ENCODE assay signal across 9 mouse cellular contexts in genomic region chr11:60478121-60478520, GRCm38 (mm10). TPM values are rescaled to one million over a fixed set of nuclear protein-coding genes. Genes with fewer than 3 reads are reported as not detected.
DNase-seq lines count a peak whose midpoint lies in the region; ATAC-seq and TF ChIP-seq lines count a peak whose summit lies in the region.
"Had no signal": no experiment of that assay in that cellular context is flagged by ENCODE, and none has a peak within 500 bp of the region (broad histone marks: within the 10 kb centered on the region; RNA-seq: fewer than 3 reads in every experiment).

No protein-coding gene starts in this region.

- H3K9ac ChIP-seq in intestine, embryonic 14.5 days (ENCODE audit: low read length), result no peak overlapping the region
- H3K9ac ChIP-seq in lung, postnatal 0 days (replicated peaks; ENCODE audit: low read depth), result no peak overlapping the region

- H3K4me1 ChIP-seq in intestine, embryonic 14.5 days (replicated peaks; ENCODE audit: control insufficient read depth, insufficient read depth, low read length), result no peaks in the 10 kb centered on the region
- no peaks in the 10 kb centered on the region for H3K4me1 ChIP-seq in lung, postnatal 0 days (ENCODE audit: insufficient read depth, low read depth, low read length)

- no peak overlapping the region for H3K4me3 ChIP-seq in intestine, embryonic 14.5 days (ENCODE audit: low read depth, low read length)
- no peak overlapping the region for H3K4me3 ChIP-seq in lung, postnatal 0 days (ENCODE audit: low read depth, low read length)

- H3K27me3 ChIP-seq in intestine, embryonic 14.5 days (replicated peaks; ENCODE audit: control insufficient read depth, insufficient read depth, low read length), result no peaks in the 10 kb centered on the region
- no peaks in the 10 kb centered on the region for H3K27me3 ChIP-seq in lung, postnatal 0 days (replicated peaks; ENCODE audit: insufficient read depth, low read length)

- peak; percentile 23 for DNase-seq in heart, postnatal 4 days
- no peak for DNase-seq in heart, adult 11 months
- peak; percentile 88 for DNase-seq in ZHBTc4 (ENCODE audit: low read depth, low spot score)
- peak; percentile 55 for DNase-seq in intestine, embryonic 14.5 days (ENCODE audit: low spot score)
- peak; percentile 87 for DNase-seq in lung, postnatal 0 days (ENCODE audit: low spot score)
- no peak for DNase-seq in cerebellum, adult 11 months
- DNase-seq in urinary bladder, postnatal 10 days (ENCODE audit: low spot score), result no peak

- H3K36me3 ChIP-seq in intestine, embryonic 14.5 days (ENCODE audit: control insufficient read depth, insufficient read depth, low read length), result no peaks in the 10 kb centered on the region
- H3K36me3 ChIP-seq in lung, postnatal 0 days (ENCODE audit: insufficient read depth, low read length), result no peaks in the 10 kb centered on the region
- H3K36me3 ChIP-seq: G1E had no signal

- peak overlapping the region; percentile 36 for H3K4me2 ChIP-seq in intestine, embryonic 14.5 days (ENCODE audit: low read length)
- peak overlapping the region; percentile 22; the same call in 1 of the 2 replicates for H3K4me2 ChIP-seq in lung, postnatal 0 days (replicated peaks; ENCODE audit: low read depth, low read length)

- peak; percentile 74; the same call in 1 of the 2 replicates for ATAC-seq in intestine, embryonic 14.5 days (replicated peaks; ENCODE audit: low FRiP score, low TSS enrichment, low read depth)
- ATAC-seq in lung, postnatal 0 days, result peak; percentile 95
- ATAC-seq in erythroid progenitor cell, adult 5-6 weeks (replicated peaks; ENCODE audit: low FRiP score, poor library complexity, severe bottlenecking), result no peak

- WGBS in intestine, embryonic 14.5 days, result 34% methylated on average over 17 of the region's 17 CpGs
- 33% methylated on average over 15 of the region's 17 CpGs for WGBS in lung, postnatal 0 days

- no peak overlapping the region for H3K27ac ChIP-seq in intestine, embryonic 14.5 days (ENCODE audit: low read depth)
- no peak overlapping the region for H3K27ac ChIP-seq in lung, postnatal 0 days (ENCODE audit: low read length)

- no peaks in the 10 kb centered on the region for H3K9me3 ChIP-seq in intestine, embryonic 14.5 days (ENCODE audit: control insufficient read depth, low read length)
- H3K9me3 ChIP-seq in lung, postnatal 0 days (ENCODE audit: low read length), result no peaks in the 10 kb centered on the region
- H3K9me3 ChIP-seq: G1E had no signal

- TF ChIP-seq CTCF in lung, postnatal 0 days (IDR thresholded peaks at IDR 0.05), result no peak

- no peak for TF ChIP-seq EP300 in lung, postnatal 0 days (IDR thresholded peaks at IDR 0.05)

RNA-seq across cellular contexts. Expression of gene Myo15, which starts 9.0 kb away (rescaled TPM):
- total RNA-seq in heart, postnatal 4 days (2021), result under 1 TPM in 1 of 2 experiments, not detected in 1; 0.14 TPM
- polyA plus RNA-seq in intestine, embryonic 14.5 days (2014; fragmentation: Nextera tagmentation; extraction: Ambion mirVana), result 0.07 and 0.32 TPM in 2 replicates
- 0.12 and 0.21 TPM in 2 replicates for polyA plus RNA-seq in lung, postnatal 0 days (2015; fragmentation: Nextera tagmentation; extraction: Ambion mirVana)
- total RNA-seq in erythroid progenitor cell, adult 5-6 weeks (2015; ENCODE audit: low replicate concordance), result 0.72 and 2.1 TPM in 2 replicates
- total RNA-seq in erythroid progenitor cell, adult 5-6 weeks (2017; ENCODE audit: low replicate concordance), result 3.9 and 5.4 TPM in 2 replicates

RNA-seq across cellular contexts. Expression of gene Drg2, which starts 23.7 kb away (rescaled TPM):
- 10 to 100 TPM; 42.7 to 44.0 TPM for total RNA-seq in heart, postnatal 4 days (2021)
- 110 and 113 TPM in 2 replicates for polyA plus RNA-seq in intestine, embryonic 14.5 days (2014; fragmentation: Nextera tagmentation; extraction: Ambion mirVana)
- 48.6 and 49.1 TPM in 2 replicates for polyA plus RNA-seq in lung, postnatal 0 days (2015; fragmentation: Nextera tagmentation; extraction: Ambion mirVana)
- total RNA-seq in erythroid progenitor cell, adult 5-6 weeks (2015; ENCODE audit: low replicate concordance), result 9.6 and 9.7 TPM in 2 replicates
- 4.6 and 25.8 TPM in 2 replicates for total RNA-seq in erythroid progenitor cell, adult 5-6 weeks (2017; ENCODE audit: low replicate concordance)

RNA-seq across cellular contexts. Expression of gene Alkbh5, which starts 58.1 kb away (rescaled TPM):
- 10 to 100 TPM; 69.1 to 71.9 TPM for total RNA-seq in heart, postnatal 4 days (2021)
- polyA plus RNA-seq in intestine, embryonic 14.5 days (2014; fragmentation: Nextera tagmentation; extraction: Ambion mirVana), result 35.4 and 36.2 TPM in 2 replicates
- polyA plus RNA-seq in lung, postnatal 0 days (2015; fragmentation: Nextera tagmentation; extraction: Ambion mirVana), result 36.5 and 40.5 TPM in 2 replicates
- total RNA-seq in erythroid progenitor cell, adult 5-6 weeks (2015; ENCODE audit: low replicate concordance), result 20.5 TPM in 2 replicates
- total RNA-seq in erythroid progenitor cell, adult 5-6 weeks (2017; ENCODE audit: low replicate concordance), result 18.8 and 21.3 TPM in 2 replicates

RNA-seq across cellular contexts. Expression of gene Atpaf2, which starts 59.9 kb away (rescaled TPM):
- total RNA-seq in heart, postnatal 4 days (2021), result 10 to 100 TPM; 48.5 to 50.1 TPM
- polyA plus RNA-seq in intestine, embryonic 14.5 days (2014; fragmentation: Nextera tagmentation; extraction: Ambion mirVana), result 59.5 and 62.2 TPM in 2 replicates
- polyA plus RNA-seq in lung, postnatal 0 days (2015; fragmentation: Nextera tagmentation; extraction: Ambion mirVana), result 24.1 and 24.7 TPM in 2 replicates
- 11.9 and 12.2 TPM in 2 replicates for total RNA-seq in erythroid progenitor cell, adult 5-6 weeks (2015; ENCODE audit: low replicate concordance)
- total RNA-seq in erythroid progenitor cell, adult 5-6 weeks (2017; ENCODE audit: low replicate concordance), result 21.1 and 31.8 TPM in 2 replicates

Comparison
In these comparisons a context has a peak if more than half of its experiments do, and no peak if none do; other contexts are left out.
1. DNase-seq: peak in heart, postnatal 4 days (single experiment), ZHBTc4 (single experiment), intestine, embryonic 14.5 days (single experiment) and lung, postnatal 0 days (single experiment); none in heart, adult 11 months (single experiment), cerebellum, adult 11 months (single experiment) and urinary bladder, postnatal 10 days (single experiment).